Mouse (Mus musculus) forebrain, embryonic 15.5 days (tissue): ENCODE data around the gene Ptpn11. TPM values are rescaled to one million over a fixed set of nuclear protein-coding genes. Genes with fewer than 3 reads are reported as not detected.
A peak's percentile ranks its signal among the peaks of the same experiment; 100 is the strongest.

ENCODE experiments used
- ATAC-seq: fragments of 200-750 bp; cut with Nextera tagmentation; replicated peaks from 2 replicates; pipeline ENCODE4 v1.8.0; 2017; ENCODE audit warnings: mild to moderate bottlenecking, moderate TSS enrichment, moderate library complexity
- H3K27ac ChIP-seq: fragments of 300-500 bp; sonication (generic); replicated peaks from 2 replicates; pipeline ENCODE4 v1.5.1; 2015; ENCODE audit warnings: mild to moderate bottlenecking, inconsistent platforms
- H3K27me3 ChIP-seq: fragments of 300-500 bp; sonication (generic); 2 replicates; pipeline ENCODE4 v1.6.1; 2015; ENCODE audit warnings: inconsistent platforms
- H3K36me3 ChIP-seq: fragments of 300-500 bp; sonication (generic); 2 replicates; pipeline ENCODE4 v1.6.1; 2015; ENCODE audit warnings: mild to moderate bottlenecking, inconsistent platforms
- H3K4me1 ChIP-seq: fragments of 300-500 bp; sonication (generic); 2 replicates; pipeline ENCODE4 v1.6.1; 2015; ENCODE audit warnings: inconsistent platforms
- H3K4me2 ChIP-seq: fragments of 300-500 bp; sonication (generic); replicated peaks from 2 replicates; pipeline ENCODE4 v1.6.1; 2015; ENCODE audit warnings: mild to moderate bottlenecking, inconsistent platforms
- H3K4me3 ChIP-seq: fragments of 300-500 bp; sonication (generic); 2 replicates; pipeline ENCODE4 v1.5.1; 2015; ENCODE audit warnings: mild to moderate bottlenecking, inconsistent platforms
- H3K9ac ChIP-seq: fragments of 300-500 bp; sonication (generic); replicated peaks from 2 replicates; pipeline ENCODE4 v1.6.1; 2015; ENCODE audit warnings: mild to moderate bottlenecking, inconsistent platforms
- H3K9me3 ChIP-seq: fragments of 300-500 bp; sonication (generic); 2 replicates; pipeline ENCODE4 v1.6.1; 2016; ENCODE audit warnings: inconsistent platforms
- WGBS: fragments of 180-500 bp; shearing (Covaris S2); methylation state at CpG from one replicate; pipeline ENCODE4 v1.1.7; 2015; ENCODE audit warnings: mixed read lengths; 5-methylcytosine and 5-hydroxymethylcytosine counted together
- polyA plus RNA-seq: library from polyadenylated mRNA; unstranded; fragments of >200 nt; fragmentation: Nextera tagmentation; extraction: Ambion mirVana; gene quantifications from 2 replicates; pipeline ENCODE4 v1.2.1, GENCODE M21; 2015

Gene Ptpn11
- polyA plus RNA-seq, 1 experiment from 2014 or later: 26.1 TPM

- ATAC-seq: no peak
- Histone ChIP-seq H3K4me3 (no peak overlapping the region), H3K27me3 (no peaks in the 10 kb centered on the region), H3K36me3 (peaks cover 37% of the 10 kb centered on the region), H3K4me2 (no peak overlapping the region), H3K27ac (no peak overlapping the region), H3K9ac (no peak overlapping the region), H3K9me3 (no peaks in the 10 kb centered on the region), H3K4me1 (peaks cover 7% of the 10 kb centered on the region)
- WGBS: 96% methylated on average over 8 of the region's 8 CpGs
Measured at GRCm38 (mm10) chr5:121137125-121137524, 54.1 kb downstream of the Ptpn11 start.

DNA sequence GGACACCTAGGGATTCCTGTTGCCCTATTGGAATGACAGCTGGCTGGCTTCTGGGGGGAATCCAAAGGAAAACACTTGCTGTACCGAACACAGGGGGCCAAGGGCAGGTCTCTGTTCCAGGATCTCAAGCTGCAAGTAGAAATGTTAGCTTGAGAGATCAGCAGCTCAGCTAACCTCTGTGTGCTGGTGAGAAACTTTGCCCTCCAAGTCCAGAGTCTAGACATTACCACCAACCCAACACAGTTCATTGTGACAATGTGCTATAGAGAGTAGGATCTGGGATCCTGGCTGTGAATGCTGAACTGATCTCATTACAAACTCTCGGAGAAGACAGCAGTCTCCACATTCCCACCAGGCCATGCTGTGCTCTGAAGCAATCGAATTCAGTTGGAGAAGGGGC lies 59.4 kb downstream of the Ptpn11 start:
- Histone ChIP-seq H3K4me3 (no peak overlapping the region), H3K27me3 (no peaks in the 10 kb centered on the region), H3K27ac (no peak overlapping the region), H3K4me2 (no peak overlapping the region), H3K36me3 (peaks cover 46% of the 10 kb centered on the region), H3K9me3 (no peaks in the 10 kb centered on the region), H3K4me1 (no peaks in the 10 kb centered on the region), H3K9ac (no peak overlapping the region)
- WGBS: 88% methylated on average over 3 of the region's 3 CpGs
- no peak for ATAC-seq

- Histone ChIP-seq H3K9me3 (no peaks in the 10 kb centered on the region), H3K27me3 (no peaks in the 10 kb centered on the region), H3K27ac (no peak overlapping the region), H3K4me3 (no peak overlapping the region), H3K36me3 (peaks cover 35% of the 10 kb centered on the region), H3K9ac (no peak overlapping the region), H3K4me2 (no peak overlapping the region), H3K4me1 (peaks cover 11% of the 10 kb centered on the region; the same call in 1 of the 2 replicates)
- ATAC-seq: no peak
- WGBS: 96% methylated on average over 5 of the region's 5 CpGs
Measured at GRCm38 (mm10) chr5:121129254-121129653, 61.9 kb downstream of the Ptpn11 start.

DNA sequence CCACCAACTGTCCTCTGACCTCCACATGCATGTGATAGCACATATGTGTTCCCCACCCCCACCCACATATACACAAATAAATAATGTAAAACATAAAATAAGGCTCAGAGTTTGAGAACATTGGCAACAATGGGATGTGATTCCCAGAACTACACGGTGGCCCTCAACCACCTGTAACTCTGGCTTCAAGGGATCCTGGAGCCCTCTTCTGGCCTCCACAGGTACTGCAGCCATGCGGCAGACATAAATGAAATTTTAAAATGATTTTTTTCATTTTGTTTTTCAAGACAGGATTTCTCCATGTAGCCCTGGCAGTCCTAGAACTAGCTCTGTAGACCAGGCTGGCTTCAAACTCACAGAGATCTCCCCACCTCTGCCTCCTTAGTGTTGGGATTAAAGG lies 65.1 kb downstream of the Ptpn11 start:
- H3K4me3 ChIP-seq: no peak overlapping the region
- no peak for ATAC-seq
- 71% methylated on average over 2 of the region's 2 CpGs for WGBS
- H3K9me3 ChIP-seq: no peaks in the 10 kb centered on the region
- no peaks in the 10 kb centered on the region for H3K27me3 ChIP-seq
- peaks cover 9% of the 10 kb centered on the region; the same call in 1 of the 2 replicates for H3K36me3 ChIP-seq
- H3K4me2 ChIP-seq: no peak overlapping the region
- H3K27ac ChIP-seq: peak overlapping the region; percentile 63
- H3K4me1 ChIP-seq: peaks cover 19% of the 10 kb centered on the region
- no peak overlapping the region for H3K9ac ChIP-seq

DNA sequence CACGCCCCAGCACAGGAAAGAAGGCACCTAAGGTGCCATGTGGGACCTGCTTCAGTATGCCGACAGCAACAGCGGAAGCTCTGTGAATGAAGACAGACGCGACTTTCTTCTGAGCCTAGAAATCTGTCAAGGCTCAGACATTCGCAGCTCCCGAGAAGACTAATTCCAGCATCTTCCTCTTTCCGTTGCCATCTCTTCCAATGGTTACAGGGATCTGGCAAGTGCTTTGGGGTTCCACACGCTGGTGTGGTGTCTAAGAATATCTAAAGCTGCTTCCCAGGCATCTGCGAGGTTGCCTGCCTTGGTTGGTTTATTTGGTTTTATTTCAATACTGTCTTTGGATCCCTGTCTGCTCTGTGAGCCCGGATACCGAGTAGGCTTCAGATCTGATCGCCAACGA lies 65.6 kb downstream of the Ptpn11 start:
- Histone ChIP-seq H3K9me3 (no peaks in the 10 kb centered on the region), H3K4me3 (no peak overlapping the region), H3K27me3 (no peaks in the 10 kb centered on the region), H3K27ac (peak overlapping the region; percentile 63), H3K9ac (no peak overlapping the region), H3K36me3 (peaks cover 9% of the 10 kb centered on the region; the same call in 1 of the 2 replicates), H3K4me2 (no peak overlapping the region), H3K4me1 (peaks cover 21% of the 10 kb centered on the region)
- 82% methylated on average over 14 of the region's 14 CpGs for WGBS
- no peak for ATAC-seq

GRCm38 (mm10) chr5:121124208-121125185 lies 66.7 kb downstream of the Ptpn11 start:
- H3K36me3 ChIP-seq: peaks cover 5% of the 10 kb centered on the region; the same call in 1 of the 2 replicates
- no peaks in the 10 kb centered on the region for H3K27me3 ChIP-seq
- WGBS: 86% methylated on average over 5 of the region's 5 CpGs
- H3K4me1 ChIP-seq: peaks cover 27% of the 10 kb centered on the region
- ATAC-seq: no peak
- no peak overlapping the region for H3K9ac ChIP-seq
- H3K4me2 ChIP-seq: no peak overlapping the region
- no peak overlapping the region for H3K4me3 ChIP-seq
- H3K27ac ChIP-seq: peak overlapping the region; percentile 66
- no peaks in the 10 kb centered on the region for H3K9me3 ChIP-seq

DNA sequence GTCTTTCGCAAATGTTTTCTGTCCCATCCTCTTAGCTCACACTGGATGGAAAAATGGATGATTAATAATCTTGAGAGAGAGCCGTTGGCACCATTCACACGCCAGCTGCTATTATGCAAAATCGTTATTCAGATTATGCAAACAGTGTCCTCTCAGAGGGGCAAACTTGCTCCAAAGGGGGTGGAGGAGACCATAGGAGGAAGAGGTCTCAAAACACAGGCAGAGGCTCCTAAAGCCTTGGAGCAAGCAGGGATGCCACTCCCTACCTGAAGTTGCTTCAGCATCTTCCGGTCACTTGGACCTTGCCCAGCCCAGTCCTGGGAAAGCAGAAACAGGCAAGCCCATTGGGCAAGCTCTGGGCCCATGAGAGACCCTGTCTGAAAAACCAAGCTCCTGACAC lies 67.8 kb downstream of the Ptpn11 start:
- Histone ChIP-seq H3K27ac (peak overlapping the region; percentile 66), H3K9ac (no peak overlapping the region), H3K4me3 (no peak overlapping the region), H3K4me1 (peaks cover 34% of the 10 kb centered on the region), H3K27me3 (no peaks in the 10 kb centered on the region), H3K4me2 (no peak overlapping the region), H3K9me3 (no peaks in the 10 kb centered on the region), H3K36me3 (no peaks in the 10 kb centered on the region)
- ATAC-seq: no peak
- WGBS: 40% methylated on average over 5 of the region's 5 CpGs

DNA sequence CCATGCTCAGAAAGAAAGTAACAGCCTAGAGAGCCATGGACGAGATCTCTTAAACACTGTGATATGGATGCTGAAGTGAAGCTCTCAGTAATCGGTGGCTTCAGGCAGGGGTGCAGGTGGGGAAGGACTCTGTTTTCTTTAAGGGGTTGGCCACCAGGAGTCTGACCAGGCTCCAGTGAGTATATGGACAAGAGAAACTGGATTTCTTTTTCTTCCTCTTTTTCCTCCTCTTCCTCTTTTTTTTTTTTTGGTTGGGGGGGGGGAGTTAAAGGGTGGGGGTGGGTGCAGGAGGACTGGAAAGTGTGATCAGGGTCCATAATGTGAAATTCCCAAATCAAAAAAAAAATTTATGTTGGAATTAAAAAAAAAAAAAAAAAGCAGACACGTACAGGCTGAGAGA lies 68.6 kb downstream of the Ptpn11 start:
- Histone ChIP-seq H3K4me1 (peaks cover 42% of the 10 kb centered on the region), H3K9ac (no peak overlapping the region), H3K36me3 (no peaks in the 10 kb centered on the region), H3K27me3 (no peaks in the 10 kb centered on the region), H3K4me2 (no peak overlapping the region), H3K4me3 (no peak overlapping the region), H3K27ac (0 out of 2 replicates have a peak overlapping the region, but pooled peaks have one; percentile 33), H3K9me3 (no peaks in the 10 kb centered on the region)
- 88% methylated on average over 3 of the region's 3 CpGs for WGBS
- no peak for ATAC-seq

DNA sequence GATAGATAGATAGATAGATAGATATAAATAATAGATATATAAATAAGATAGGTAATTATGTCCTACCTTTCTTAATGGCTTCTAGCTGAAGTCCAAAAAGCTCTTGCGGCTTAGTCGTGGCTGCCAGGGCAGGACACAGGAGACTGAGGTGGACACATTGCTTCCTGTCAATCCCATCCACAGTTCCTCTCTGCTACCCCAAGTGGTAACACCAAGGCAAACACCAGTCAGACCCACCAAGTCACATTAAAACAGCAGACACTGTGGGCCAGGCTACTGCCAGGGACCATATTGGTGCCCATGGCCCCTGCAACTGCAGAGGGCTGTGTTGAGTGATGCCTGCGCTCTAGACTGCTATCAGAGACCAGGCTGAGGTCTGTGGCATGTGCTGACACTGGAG lies 69.2 kb downstream of the Ptpn11 start:
- Histone ChIP-seq H3K27me3 (no peaks in the 10 kb centered on the region), H3K4me2 (no peak overlapping the region), H3K36me3 (no peaks in the 10 kb centered on the region), H3K27ac (0 out of 2 replicates have a peak overlapping the region, but pooled peaks have one; percentile 33), H3K4me1 (peaks cover 44% of the 10 kb centered on the region), H3K9ac (no peak overlapping the region), H3K4me3 (no peak overlapping the region), H3K9me3 (no peaks in the 10 kb centered on the region)
- 91% methylated on average over 3 of the region's 3 CpGs for WGBS
- no peak for ATAC-seq

GRCm38 (mm10) chr5:121119331-121120034 lies 71.7 kb downstream of the Ptpn11 start:
- Histone ChIP-seq H3K4me1 (peaks cover 61% of the 10 kb centered on the region), H3K36me3 (no peaks in the 10 kb centered on the region), H3K27me3 (no peaks in the 10 kb centered on the region), H3K27ac (peak overlapping the region; percentile 60), H3K4me3 (no peak overlapping the region), H3K9me3 (no peaks in the 10 kb centered on the region), H3K9ac (0 out of 2 replicates have a peak overlapping the region, but pooled peaks have one; percentile 15), H3K4me2 (no peak overlapping the region)
- no peak; the same call in 1 of the 2 replicates for ATAC-seq
- 38% methylated on average over 13 of the region's 13 CpGs for WGBS

DNA sequence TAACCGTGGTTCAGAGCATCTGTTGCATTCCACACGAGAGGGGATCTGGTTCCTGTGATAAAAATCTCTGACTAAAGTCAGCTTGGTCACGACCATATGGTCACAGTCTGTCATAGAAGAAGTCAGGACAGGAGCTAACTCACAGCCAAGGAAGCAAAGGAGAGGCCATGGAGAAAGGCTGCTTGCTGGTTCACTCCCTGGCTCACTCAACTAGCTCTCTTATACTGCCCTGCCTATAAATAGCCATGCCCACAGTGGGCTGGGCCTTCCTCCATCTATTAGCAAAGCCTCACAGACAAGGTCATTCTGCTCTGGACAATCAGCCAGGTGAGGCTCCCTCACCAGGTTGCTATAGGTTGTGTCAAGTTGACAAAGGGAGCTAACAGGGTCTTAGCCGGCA lies 72.9 kb downstream of the Ptpn11 start:
- Histone ChIP-seq H3K36me3 (no peaks in the 10 kb centered on the region), H3K4me1 (peaks cover 62% of the 10 kb centered on the region), H3K4me2 (no peak overlapping the region), H3K9me3 (no peaks in the 10 kb centered on the region), H3K9ac (no peak overlapping the region), H3K27ac (no peak overlapping the region), H3K4me3 (no peak overlapping the region), H3K27me3 (no peaks in the 10 kb centered on the region)
- no peak for ATAC-seq
- 78% methylated on average over 4 of the region's 4 CpGs for WGBS

DNA sequence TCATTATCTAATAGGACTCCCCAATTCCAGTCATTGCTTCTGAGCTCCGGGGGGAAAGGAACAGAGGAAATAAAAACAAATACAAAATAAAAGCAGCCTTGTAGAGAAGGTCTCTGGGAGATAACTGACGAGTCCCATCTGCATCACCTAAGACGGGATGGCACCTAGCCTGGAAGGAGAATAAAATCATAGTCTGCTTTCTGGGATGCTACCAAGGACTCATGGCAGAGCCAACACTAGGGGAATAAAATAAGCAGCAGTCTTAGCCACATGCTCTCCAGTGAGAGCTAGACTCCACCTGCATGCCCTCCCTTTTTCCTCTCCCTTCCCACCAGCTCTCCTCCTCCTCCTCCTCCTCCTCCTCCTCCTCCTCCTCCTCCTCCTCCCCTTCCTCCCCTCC lies 74.3 kb downstream of the Ptpn11 start:
- Histone ChIP-seq H3K4me2 (no peak overlapping the region), H3K9me3 (no peaks in the 10 kb centered on the region), H3K36me3 (no peaks in the 10 kb centered on the region), H3K27me3 (no peaks in the 10 kb centered on the region), H3K27ac (peak overlapping the region; percentile 96), H3K4me1 (peaks cover 66% of the 10 kb centered on the region), H3K4me3 (no peak overlapping the region), H3K9ac (no peak overlapping the region)
- ATAC-seq: no peak
- 58% methylated on average over 3 of the region's 3 CpGs for WGBS
